Mouse (Mus musculus) ES-E14 (cell line): ENCODE results near the gene Prkar1b. TPM values are rescaled to one million over a fixed set of nuclear protein-coding genes. Genes with fewer than 3 reads are reported as not detected.

ENCODE experiments used
- DNase-seq: peaks from one replicate; pipeline ENCODE4 v3.0.0-alpha.2; 2013; ENCODE audit warnings: low read depth, low spot score
- H3K27ac ChIP-seq: 2 replicates; pipeline ENCODE4 v1.5.1; 2012; ENCODE audit warnings: low read depth, mild to moderate bottlenecking, low read length, moderate library complexity, mixed read lengths; ENCODE audit not compliant: poor library complexity, insufficient read depth, severe bottlenecking
- H3K36me3 ChIP-seq: 2 replicates; pipeline ENCODE4 v1.6.1; 2012; ENCODE audit warnings: mild to moderate bottlenecking, low read length, moderate library complexity, mixed read lengths; ENCODE audit not compliant: control insufficient read depth, poor library complexity, insufficient read depth, severe bottlenecking
- H3K4me1 ChIP-seq, 2 experiments: fragments of 150-350 bp in 1 of 2; sonication (generic) in 1 of 2; 2 replicates each; pipeline ENCODE4 v1.6.1; 2012; ENCODE audit warnings: low read length in 2 of 2, mild to moderate bottlenecking in 1 of 2, mixed read lengths in 1 of 2; ENCODE audit not compliant: control insufficient read depth in 2 of 2, insufficient read depth in 2 of 2, poor library complexity in 1 of 2
- H3K4me3 ChIP-seq, 2 experiments: fragments of 150-350 bp in 1 of 2; sonication (generic) in 1 of 2; 2 replicates each; pipeline ENCODE4 v1.5.1; 2012; ENCODE audit warnings: low read length in 2 of 2, low read depth in 1 of 2, mild to moderate bottlenecking in 1 of 2, mixed read lengths in 1 of 2; ENCODE audit not compliant: insufficient read depth in 1 of 2, poor library complexity in 1 of 2, severe bottlenecking in 1 of 2
- H3K9ac ChIP-seq: 2 replicates; pipeline ENCODE4 v1.6.1; 2012; ENCODE audit warnings: low read depth, mild to moderate bottlenecking, low read length, mixed read lengths; ENCODE audit not compliant: poor library complexity, insufficient read depth, severe bottlenecking
- H3K9me3 ChIP-seq: fragments of 150-350 bp; sonication (generic); 2 replicates; pipeline ENCODE4 v1.6.1; 2012; ENCODE audit warnings: low read depth, mild to moderate bottlenecking, low read length; ENCODE audit not compliant: control insufficient read depth, insufficient read depth
- CHD2 ChIP-seq: IDR thresholded peaks from 2 replicates; pipeline ENCODE4 v1.6.1; 2014; ENCODE audit warnings: mild to moderate bottlenecking, low read depth, low read length, inconsistent platforms
- HCFC1 ChIP-seq: IDR thresholded peaks from 2 replicates; pipeline ENCODE4 v1.6.1; 2012; ENCODE audit warnings: low read length, inconsistent platforms, borderline replicate concordance; ENCODE audit not compliant: insufficient read depth
- MAFK ChIP-seq: IDR thresholded peaks from 2 replicates; pipeline ENCODE4 v1.6.1; 2014; ENCODE audit warnings: mild to moderate bottlenecking, low read depth, low read length, inconsistent platforms; ENCODE audit not compliant: insufficient read depth
- ZC3H11A ChIP-seq: IDR thresholded peaks from 2 replicates; pipeline ENCODE4 v1.6.1; 2012; ENCODE audit warnings: low read depth, mild to moderate bottlenecking, inconsistent platforms, low read length, borderline replicate concordance
- ZNF384 ChIP-seq: IDR thresholded peaks from 2 replicates; pipeline ENCODE4 v1.6.1; 2012; ENCODE audit warnings: low read depth, low read length, inconsistent platforms
- in situ Hi-C, 2 experiments: fragments of 600-800 bp; cut with MboI; formaldehyde crosslinking; loops; one replicate each; pipeline ENCODE4 v1.15.1; 2025; ENCODE audit warnings: low sequenced_read_pairs in 2 of 2, inconsistent platforms in 1 of 2; ENCODE audit not compliant: unreplicated experiment in 2 of 2
- total RNA-seq: library from RNA; depleted of rRNA; stranded (reverse); fragments of 300-350 nt; gene quantifications from 2 replicates; pipeline ENCODE4 v1.2.3, GENCODE M21; 2012

Prkar1b gene
- total RNA-seq, 1 experiment = 3.8 TPM

DNA sequence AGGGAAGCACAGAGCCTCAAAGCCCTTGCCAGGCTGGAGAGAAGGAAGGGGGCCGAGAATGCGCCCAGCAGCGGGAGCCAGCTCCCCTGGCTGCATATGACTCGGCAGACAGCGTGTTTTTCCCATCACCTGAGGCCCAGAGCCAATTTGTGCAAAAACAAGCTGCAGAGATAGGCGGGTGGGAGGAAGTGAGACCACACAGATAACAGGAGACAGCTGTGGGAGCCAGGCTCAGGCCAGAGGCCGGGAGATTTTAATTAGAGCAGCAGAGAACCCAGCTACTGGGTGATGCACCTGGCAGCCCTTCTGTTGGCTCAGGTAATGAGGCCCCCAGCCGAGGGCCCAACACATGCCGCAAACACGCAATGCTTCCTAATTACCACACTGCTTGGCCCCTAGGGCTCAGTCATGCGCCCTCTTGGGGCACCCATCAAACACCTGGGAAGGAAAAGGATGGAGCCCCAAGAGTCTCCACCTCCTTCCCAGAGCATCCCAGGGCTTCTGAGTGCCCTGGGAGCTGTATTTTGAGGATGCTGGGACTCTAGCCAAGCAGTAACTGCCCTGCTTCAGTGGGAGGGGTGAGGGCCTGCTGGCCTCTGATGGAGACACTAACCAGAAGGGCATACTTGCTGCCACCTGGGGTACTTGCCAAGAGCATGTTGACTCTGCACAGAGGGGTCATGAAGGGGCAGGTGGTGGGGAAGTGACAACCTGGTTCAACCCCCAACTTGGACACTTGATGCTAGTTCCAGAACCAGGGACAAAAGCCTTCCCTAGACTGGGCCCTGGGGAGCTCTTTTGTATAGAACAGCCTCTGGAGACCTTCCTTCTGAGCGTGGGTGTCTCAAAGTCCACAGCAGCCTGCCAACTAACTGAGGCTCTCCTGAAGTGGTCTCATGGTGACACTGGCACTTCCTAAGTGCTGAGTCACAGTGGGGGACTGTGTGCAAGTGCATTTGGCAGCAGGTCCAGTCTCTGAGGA is 50.5 kb downstream of the Prkar1b start:
- H3K27ac ChIP-seq = no peak overlapping the region
- no peak overlapping the region for H3K9ac ChIP-seq
- in situ Hi-C loops = no loop called here
- DNase-seq = no peak
- no peak overlapping the region for H3K4me3 ChIP-seq
- no peaks in the 10 kb centered on the region; a peak in 1 of 4 replicates for H3K4me1 ChIP-seq
- H3K36me3 ChIP-seq = no peaks in the 10 kb centered on the region
- TF ChIP-seq CHD2 = no peak
- no peaks in the 10 kb centered on the region for H3K9me3 ChIP-seq

DNA sequence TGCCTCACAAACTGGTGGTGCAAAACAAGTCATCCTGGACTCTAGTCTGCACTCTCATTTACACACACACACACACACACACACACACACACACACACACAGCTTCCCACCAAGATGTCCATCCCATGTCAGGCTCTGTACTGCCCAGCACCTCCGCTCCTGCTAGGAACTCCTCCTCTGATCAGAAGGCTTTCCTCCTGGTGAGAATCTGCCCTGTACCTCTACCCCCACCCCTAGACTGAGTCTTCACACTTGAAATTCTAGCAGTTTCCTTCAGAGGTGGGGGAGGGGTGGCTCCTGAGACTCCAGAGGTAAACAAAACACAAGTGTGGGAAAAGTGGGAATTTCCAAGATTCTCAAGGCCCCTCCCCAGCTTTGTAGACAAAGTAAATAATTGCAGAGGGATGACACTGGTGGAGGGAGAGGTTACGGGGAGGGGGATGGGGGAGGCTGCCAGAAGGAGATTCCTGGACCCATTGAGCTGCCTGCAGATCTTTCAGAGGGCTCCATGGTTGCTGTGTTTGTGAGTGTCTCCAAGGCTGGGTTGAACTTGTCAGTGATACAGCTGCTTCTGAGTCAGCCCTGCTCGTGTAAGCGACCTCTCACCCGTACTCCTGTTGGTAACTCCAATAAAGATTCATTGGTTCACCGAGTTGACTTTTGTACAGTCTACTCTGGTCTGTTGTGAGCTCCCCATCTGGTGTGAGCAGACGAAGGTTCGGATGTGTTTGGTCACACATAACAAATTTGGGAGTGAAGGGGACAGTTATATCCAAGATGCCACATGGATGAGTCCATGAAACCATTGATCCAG is 54.3 kb downstream of the Prkar1b start:
- Histone ChIP-seq H3K9ac (no peak overlapping the region), H3K36me3 (no peaks in the 10 kb centered on the region), H3K9me3 (no peaks in the 10 kb centered on the region), H3K4me3 (no peak overlapping the region), H3K27ac (no peak overlapping the region), H3K4me1 (no peaks in the 10 kb centered on the region; a peak in 1 of 4 replicates)
- DNase-seq = no peak
- TF ChIP-seq HCFC1 (no peak), CHD2 (no peak), MAFK (no peak), ZC3H11A (no peak), ZNF384 (no peak)
- in situ Hi-C loops = no loop called here

DNA sequence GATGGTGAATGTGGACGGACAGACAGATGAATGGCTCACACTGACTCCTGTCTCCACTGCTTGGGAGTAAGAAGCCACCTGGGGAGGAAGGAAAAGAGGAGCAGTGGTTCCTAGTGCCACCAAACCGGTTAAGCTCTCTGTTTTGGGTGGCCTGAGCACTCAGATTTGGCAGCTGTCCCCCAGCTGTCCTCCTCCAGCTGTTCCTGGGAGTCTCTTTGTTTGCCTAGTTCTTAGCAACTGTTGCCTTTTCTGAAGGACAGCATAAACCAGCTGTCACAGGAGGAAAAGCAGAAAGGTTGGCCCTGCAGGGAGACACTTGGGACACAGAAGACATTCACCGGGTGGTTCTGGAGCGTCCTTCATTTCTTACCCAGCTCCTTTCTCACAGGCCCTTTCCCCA is 56.3 kb downstream of the Prkar1b start:
- DNase-seq = no peak
- no peaks in the 10 kb centered on the region for H3K36me3 ChIP-seq
- no peak overlapping the region for H3K27ac ChIP-seq
- in situ Hi-C loops = no loop called here
- no peak overlapping the region for H3K9ac ChIP-seq
- no peaks in the 10 kb centered on the region for H3K9me3 ChIP-seq
- no peak for TF ChIP-seq HCFC1
- H3K4me3 ChIP-seq = no peak overlapping the region
- no peaks in the 10 kb centered on the region; a peak in 1 of 4 replicates for H3K4me1 ChIP-seq

DNA sequence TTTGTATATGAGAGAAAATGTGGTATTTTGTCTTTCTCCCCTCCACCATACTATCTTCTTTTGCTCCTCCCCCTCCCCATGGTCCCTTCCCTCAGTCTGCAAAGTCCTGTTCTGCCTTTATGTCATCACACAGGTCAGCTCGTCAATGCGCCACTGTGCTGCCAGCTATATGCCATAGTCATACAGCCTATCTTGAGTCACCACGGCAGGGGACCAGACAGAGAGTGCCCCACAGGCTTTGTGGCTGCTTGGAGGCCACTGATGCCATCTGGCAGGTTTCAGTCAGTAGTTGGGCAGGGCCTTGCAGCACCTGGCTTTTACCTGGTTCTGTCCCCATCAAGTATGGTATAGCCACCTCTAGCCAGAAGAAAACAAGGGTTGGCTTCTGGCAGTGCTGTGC is 58.1 kb downstream of the Prkar1b start:
- in situ Hi-C loops = no loop called here
- TF ChIP-seq HCFC1 (no peak), ZC3H11A (no peak), CHD2 (no peak), MAFK (no peak)

More for the DNA sequence above, 58.1 kb downstream of the Prkar1b start:
- H3K36me3 ChIP-seq = no peaks in the 10 kb centered on the region
- H3K9ac ChIP-seq = no peak overlapping the region
- no peaks in the 10 kb centered on the region for H3K9me3 ChIP-seq
- H3K4me3 ChIP-seq = no peak overlapping the region
- no peak for DNase-seq
- no peaks in the 10 kb centered on the region; a peak in 1 of 4 replicates for H3K4me1 ChIP-seq
- no peak overlapping the region for H3K27ac ChIP-seq
